Comparison of ENCODE assay signal across 12 mouse cellular contexts in genomic region chr16:36985636-36986042, GRCm38 (mm10). TPM values are rescaled to one million over a fixed set of nuclear protein-coding genes. Genes with fewer than 3 reads are reported as not detected.
A peak's percentile ranks its signal among the peaks of the same experiment; 100 is the strongest.
DNase-seq lines count a peak whose midpoint lies in the region; ATAC-seq and TF ChIP-seq lines count a peak whose summit lies in the region.
"Had no signal": no experiment of that assay in that cellular context is flagged by ENCODE, and none has a peak within 500 bp of the region (broad histone marks: within the 10 kb centered on the region; RNA-seq: fewer than 3 reads in every experiment).

No protein-coding gene starts in this region.

- no peak for TF ChIP-seq CTCF in kidney, adult 2 months (conservative IDR thresholded peaks at IDR 0.05; ENCODE audit: insufficient read depth, insufficient read length, low read depth, low read length)

- TF ChIP-seq POLR2A in kidney, adult 2 months (IDR thresholded peaks at IDR 0.05; ENCODE audit: low read depth, low read length): no peak

- WGBS in kidney, adult 2 months: 65% methylated on average over 5 of the region's 5 CpGs
- WGBS in liver, embryonic 15.5 days (ENCODE audit: insufficient replicate concordance): 21% methylated on average over 5 of the region's 5 CpGs
- WGBS in hindbrain, embryonic 13.5 days: 68% methylated on average over 5 of the region's 5 CpGs

- ATAC-seq in liver, embryonic 15.5 days (ENCODE audit: insufficient read depth): no peak; the same call in 1 of the 2 replicates
- ATAC-seq in hindbrain, embryonic 13.5 days (ENCODE audit: low FRiP score): no peak
- ATAC-seq: forebrain, embryonic 15.5 days; hindbrain, postnatal 0 days had no signal

- H3K9me3 ChIP-seq in liver, embryonic 15.5 days (replicated peaks): no peaks in the 10 kb centered on the region
- no peaks in the 10 kb centered on the region; the same call in 1 of the 2 replicates for H3K9me3 ChIP-seq in hindbrain, embryonic 13.5 days
- H3K9me3 ChIP-seq: forebrain, embryonic 15.5 days; limb, embryonic 13.5 days; neural tube, embryonic 15.5 days had no signal

- H3K4me3 ChIP-seq in kidney, adult 2 months (ENCODE audit: insufficient read depth, low read depth, low read length): no peak overlapping the region
- H3K4me3 ChIP-seq in liver, embryonic 15.5 days (replicated peaks): 0 out of 2 replicates have a peak overlapping the region, but pooled peaks have one; percentile 4
- no peak overlapping the region for H3K4me3 ChIP-seq in hindbrain, embryonic 13.5 days
- H3K4me3 ChIP-seq: forebrain, embryonic 15.5 days; limb, embryonic 13.5 days; neural tube, embryonic 15.5 days had no signal

- H3K4me1 ChIP-seq in kidney, adult 2 months (ENCODE audit: control insufficient read depth, insufficient read depth, low read length): peaks cover 6% of the 10 kb centered on the region; the same call in 1 of the 2 replicates
- no peaks in the 10 kb centered on the region for H3K4me1 ChIP-seq in liver, embryonic 15.5 days (replicated peaks)
- no peaks in the 10 kb centered on the region for H3K4me1 ChIP-seq in hindbrain, embryonic 13.5 days (replicated peaks)
- H3K4me1 ChIP-seq: forebrain, embryonic 15.5 days; neural tube, embryonic 15.5 days had no signal

- no peak overlapping the region for H3K27ac ChIP-seq in kidney, adult 2 months (ENCODE audit: insufficient read depth, low read depth, low read length)
- H3K27ac ChIP-seq in liver, embryonic 15.5 days (replicated peaks): no peak overlapping the region
- H3K27ac ChIP-seq in hindbrain, embryonic 13.5 days: no peak overlapping the region
- H3K27ac ChIP-seq: forebrain, embryonic 15.5 days; hindbrain, postnatal 0 days; limb, embryonic 13.5 days; neural tube, embryonic 15.5 days had no signal

- no peak overlapping the region for H3K9ac ChIP-seq in liver, embryonic 15.5 days
- H3K9ac ChIP-seq in hindbrain, embryonic 13.5 days: no peak overlapping the region
- H3K9ac ChIP-seq: forebrain, embryonic 15.5 days; limb, embryonic 13.5 days; neural tube, embryonic 15.5 days had no signal

- H3K27me3 ChIP-seq in kidney, adult 2 months (replicated peaks; ENCODE audit: control insufficient read depth, insufficient read depth, low read length): no peaks in the 10 kb centered on the region
- no peaks in the 10 kb centered on the region for H3K27me3 ChIP-seq in liver, embryonic 15.5 days
- H3K27me3 ChIP-seq in splenic B cell, adult 2 months (ENCODE audit: control insufficient read depth, insufficient read depth, low read length, poor library complexity, severe bottlenecking): no peaks in the 10 kb centered on the region
- H3K27me3 ChIP-seq in hindbrain, embryonic 13.5 days: no peaks in the 10 kb centered on the region
- H3K27me3 ChIP-seq: forebrain, embryonic 15.5 days; limb, embryonic 13.5 days; neural tube, embryonic 15.5 days had no signal

- peak overlapping the region; percentile 31 for H3K4me2 ChIP-seq in liver, embryonic 15.5 days
- H3K4me2 ChIP-seq in hindbrain, embryonic 13.5 days: no peak overlapping the region
- H3K4me2 ChIP-seq: forebrain, embryonic 15.5 days; limb, embryonic 13.5 days; neural tube, embryonic 15.5 days had no signal

- DNase-seq in kidney, adult 2 months: peak; percentile 48
- DNase-seq in kidney, postnatal 10 days: no peak
- peak; percentile 30 for DNase-seq in ZHBTc4 (ENCODE audit: low read depth, low spot score)
- peak; percentile 74 for DNase-seq in splenic B cell, adult 2 months (ENCODE audit: low read depth, low spot score)
- no peak for DNase-seq in cerebellum, adult 11-12 months
- DNase-seq in urinary bladder, postnatal 10 days (ENCODE audit: low spot score): no peak

- H3K36me3 ChIP-seq in kidney, adult 2 months (ENCODE audit: control insufficient read depth, insufficient read depth, low read length): no peaks in the 10 kb centered on the region
- no peaks in the 10 kb centered on the region for H3K36me3 ChIP-seq in liver, embryonic 15.5 days (replicated peaks)
- no peaks in the 10 kb centered on the region for H3K36me3 ChIP-seq in splenic B cell, adult 2 months (ENCODE audit: control insufficient read depth, insufficient read depth, low read length, poor library complexity, severe bottlenecking)
- H3K36me3 ChIP-seq in hindbrain, embryonic 13.5 days: no peaks in the 10 kb centered on the region
- H3K36me3 ChIP-seq: forebrain, embryonic 15.5 days; limb, embryonic 13.5 days; neural tube, embryonic 15.5 days had no signal

RNA-seq across cellular contexts. Expression of gene Fbxo40, which starts 4.6 kb away (rescaled TPM):
- 9.0 and 9.4 TPM in 2 replicates for polyA plus RNA-seq in kidney, adult 2 months (2012; rRNA removed)
- polyA plus RNA-seq in liver, embryonic 15.5 days (2015; fragmentation: Nextera tagmentation; extraction: Ambion mirVana): 0.03 TPM in 1 of 2 replicates, not detected in the other
- polyA plus RNA-seq in hindbrain, embryonic 13.5 days (2015; fragmentation: Nextera tagmentation; extraction: Ambion mirVana): not detected in 2 replicates
- polyA plus RNA-seq: forebrain, embryonic 15.5 days had no signal

RNA-seq across cellular contexts. Expression of gene Polq, which starts 25.9 kb away (rescaled TPM):
- polyA plus RNA-seq in kidney, adult 2 months (2012; rRNA removed): 0.05 and 0.06 TPM in 2 replicates
- polyA plus RNA-seq in liver, embryonic 15.5 days (2015; fragmentation: Nextera tagmentation; extraction: Ambion mirVana): 7.5 and 8.1 TPM in 2 replicates
- polyA plus RNA-seq in hindbrain, embryonic 13.5 days (2015; fragmentation: Nextera tagmentation; extraction: Ambion mirVana): 3.1 and 3.3 TPM in 2 replicates

RNA-seq across cellular contexts. Expression of gene Hcls1, which starts 50.9 kb away (rescaled TPM):
- polyA plus RNA-seq in kidney, adult 2 months (2012; rRNA removed): 5.8 and 10.9 TPM in 2 replicates
- polyA plus RNA-seq in liver, embryonic 15.5 days (2015; fragmentation: Nextera tagmentation; extraction: Ambion mirVana): 14.4 and 15.9 TPM in 2 replicates
- 2.2 and 2.6 TPM in 2 replicates for polyA plus RNA-seq in hindbrain, embryonic 13.5 days (2015; fragmentation: Nextera tagmentation; extraction: Ambion mirVana)

Comparison
In these comparisons a context has a peak if more than half of its experiments do, and no peak if none do; other contexts are left out.
1. DNase-seq: peak in kidney, adult 2 months (single experiment), ZHBTc4 (single experiment) and splenic B cell, adult 2 months (single experiment); none in kidney, postnatal 10 days (single experiment), cerebellum, adult 11-12 months (single experiment) and urinary bladder, postnatal 10 days (single experiment).